Mouse (Mus musculus): ENCODE measurements around the gene 1700029P11Rik. TPM values are rescaled to one million over a fixed set of nuclear protein-coding genes. Genes with fewer than 3 reads are reported as not detected.

The 1700029P11Rik gene
- total RNA-seq, 2 experiments from 2014 or later, result not detected

GRCm38 (mm10) chr15:81943176-81943749 lies 37.1 kb upstream of the 1700029P11Rik start:
- intact Hi-C loops (cut with DNase I), result no loop called here
- no peak for TF ChIP-seq CTCF (IDR thresholded peaks at IDR 0.05)

GRCm38 (mm10) chr15:81949076-81949475 lies 31.3 kb upstream of the 1700029P11Rik start:
- no peak for DNase-seq (ENCODE audit: extremely low spot score in 1 of 2, low spot score in 2 of 2)
- intact Hi-C loops (cut with DNase I), result no loop called here
- no peak for TF ChIP-seq CTCF (IDR thresholded peaks at IDR 0.05)
- H3K27ac ChIP-seq, result no peak overlapping the region
- H3K4me3 ChIP-seq, result no peak overlapping the region

More at GRCm38 (mm10) chr15:81943176-81943749, 37.1 kb upstream of the 1700029P11Rik start:
- H3K4me3 ChIP-seq, result no peak overlapping the region
- H3K27ac ChIP-seq, result no peak overlapping the region
- DNase-seq (ENCODE audit: extremely low spot score in 1 of 2, low spot score in 2 of 2), result no peak

- Histone ChIP-seq H3K27ac (no peak overlapping the region), H3K4me3 (no peak overlapping the region)
- DNase-seq (ENCODE audit: extremely low spot score in 1 of 2, low spot score in 2 of 2), result no peak
- intact Hi-C loops (cut with DNase I), result no loop called here
- no peak for TF ChIP-seq CTCF (IDR thresholded peaks at IDR 0.05)
Observed at GRCm38 (mm10) chr15:81949476-81950131, 30.7 kb upstream of the 1700029P11Rik start.

DNA sequence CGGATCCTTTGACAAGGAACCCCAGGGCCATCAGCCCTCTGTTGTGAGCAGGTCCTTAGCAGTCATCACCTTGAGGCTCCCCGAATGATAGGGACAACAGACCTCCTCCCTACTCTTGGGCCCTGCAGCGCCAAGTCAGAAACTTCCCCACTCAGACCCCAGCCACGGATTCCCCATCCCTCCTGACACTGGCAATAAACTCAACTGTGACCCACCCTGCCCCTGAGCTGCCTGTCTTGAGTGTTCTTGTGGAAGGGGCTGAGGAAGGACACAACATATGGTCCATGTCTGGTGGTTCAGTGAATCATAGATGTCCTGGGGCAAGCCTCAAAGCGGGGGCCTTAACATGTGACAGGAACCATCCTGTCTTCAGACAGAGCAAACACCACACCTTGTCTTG lies 29.6 kb upstream of the 1700029P11Rik start:
- intact Hi-C loops (cut with DNase I), result no loop called here
- no peak overlapping the region for H3K27ac ChIP-seq
- DNase-seq (ENCODE audit: extremely low spot score in 1 of 2, low spot score in 2 of 2), result no peak
- no peak overlapping the region for H3K4me3 ChIP-seq
- TF ChIP-seq CTCF (IDR thresholded peaks at IDR 0.05), result no peak

- DNase-seq (ENCODE audit: extremely low spot score in 1 of 2, low spot score in 2 of 2), result no peak
- Histone ChIP-seq H3K27ac (no peak overlapping the region), H3K4me3 (no peak overlapping the region)
- no peak for TF ChIP-seq CTCF (IDR thresholded peaks at IDR 0.05)
- intact Hi-C loops (cut with DNase I), result no loop called here
Observed at GRCm38 (mm10) chr15:81951159-81951558, 29.2 kb upstream of the 1700029P11Rik start.

- no peak overlapping the region for H3K27ac ChIP-seq
- intact Hi-C loops (cut with DNase I), result no loop called here
Observed at GRCm38 (mm10) chr15:81952310-81952709, 28.0 kb upstream of the 1700029P11Rik start.

GRCm38 (mm10) chr15:81954151-81954583 lies 26.2 kb upstream of the 1700029P11Rik start:
- no peak overlapping the region for H3K4me3 ChIP-seq
- H3K27ac ChIP-seq, result no peak overlapping the region
- DNase-seq (ENCODE audit: extremely low spot score in 1 of 2, low spot score in 2 of 2), result no peak
- no peak for TF ChIP-seq CTCF (IDR thresholded peaks at IDR 0.05)
- intact Hi-C loops (cut with DNase I), result no loop called here

More at GRCm38 (mm10) chr15:81952310-81952709, 28.0 kb upstream of the 1700029P11Rik start:
- TF ChIP-seq CTCF (IDR thresholded peaks at IDR 0.05), result no peak; the same call in none of the 2 replicates
- H3K4me3 ChIP-seq, result no peak overlapping the region
- DNase-seq (ENCODE audit: extremely low spot score in 1 of 2, low spot score in 2 of 2), result no peak

GRCm38 (mm10) chr15:81954716-81955115 lies 25.6 kb upstream of the 1700029P11Rik start:
- no peak overlapping the region for H3K4me3 ChIP-seq
- no peak for TF ChIP-seq CTCF (IDR thresholded peaks at IDR 0.05)
- intact Hi-C loops (cut with DNase I), result loop anchor here (5.0 kb wide), 1 partner anchor 83 kb away; no protein-coding TSS in a partner anchor
- no peak for DNase-seq (ENCODE audit: extremely low spot score in 1 of 2, low spot score in 2 of 2)
- H3K27ac ChIP-seq, result no peak overlapping the region

GRCm38 (mm10) chr15:81955414-81955813 lies 24.9 kb upstream of the 1700029P11Rik start:
- intact Hi-C loops (cut with DNase I), result loop anchor here (5.0 kb wide), 1 partner anchor 82 kb away; no protein-coding TSS in a partner anchor
- no peak for DNase-seq (ENCODE audit: extremely low spot score in 1 of 2, low spot score in 2 of 2)
- no peak for TF ChIP-seq CTCF (IDR thresholded peaks at IDR 0.05)
- H3K27ac ChIP-seq, result no peak overlapping the region
- no peak overlapping the region for H3K4me3 ChIP-seq

DNA sequence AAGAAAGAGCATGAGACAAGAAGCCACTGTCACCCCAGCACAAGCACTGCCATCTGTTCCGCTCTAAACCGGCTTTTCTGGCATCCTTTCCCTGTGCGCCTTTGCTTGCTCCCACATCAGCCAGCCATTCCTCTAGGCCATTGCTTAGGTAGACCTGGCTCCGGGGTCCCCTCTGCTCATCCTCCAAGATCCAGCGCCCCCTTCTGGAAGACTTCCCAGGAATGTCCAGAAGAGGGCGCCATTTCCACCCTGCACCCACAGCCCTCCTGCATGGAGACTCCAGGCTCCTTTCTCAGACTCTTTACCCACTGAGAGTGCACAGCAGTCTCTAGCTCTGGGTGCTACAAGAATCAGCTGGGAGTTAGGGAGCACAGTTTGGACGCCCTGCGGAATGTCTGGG lies 23.9 kb upstream of the 1700029P11Rik start:
- Histone ChIP-seq H3K4me3 (no peak overlapping the region), H3K27ac (peak overlapping the region; percentile 45; the same call in 1 of the 2 replicates)
- intact Hi-C loops (cut with DNase I), result loop anchor here (2.0 to 5.0 kb wide), 2 partner anchors 18 to 81 kb away; no protein-coding TSS in a partner anchor
- peak; percentile 82 for TF ChIP-seq CTCF (IDR thresholded peaks at IDR 0.05)
- peak in 1 of 2 experiments; percentile 60 for DNase-seq (ENCODE audit: extremely low spot score in 1 of 2, low spot score in 2 of 2)

GRCm38 (mm10) chr15:81957598-81957997 lies 22.7 kb upstream of the 1700029P11Rik start:
- Histone ChIP-seq H3K27ac (peak overlapping the region; percentile 55), H3K4me3 (no peak overlapping the region)
- TF ChIP-seq CTCF (IDR thresholded peaks at IDR 0.05), result no peak
- DNase-seq (ENCODE audit: extremely low spot score in 1 of 2, low spot score in 2 of 2), result no peak
- intact Hi-C loops (cut with DNase I), result loop anchor here (2.0 to 5.0 kb wide), 2 partner anchors 19 to 80 kb away; no protein-coding TSS in a partner anchor

DNA sequence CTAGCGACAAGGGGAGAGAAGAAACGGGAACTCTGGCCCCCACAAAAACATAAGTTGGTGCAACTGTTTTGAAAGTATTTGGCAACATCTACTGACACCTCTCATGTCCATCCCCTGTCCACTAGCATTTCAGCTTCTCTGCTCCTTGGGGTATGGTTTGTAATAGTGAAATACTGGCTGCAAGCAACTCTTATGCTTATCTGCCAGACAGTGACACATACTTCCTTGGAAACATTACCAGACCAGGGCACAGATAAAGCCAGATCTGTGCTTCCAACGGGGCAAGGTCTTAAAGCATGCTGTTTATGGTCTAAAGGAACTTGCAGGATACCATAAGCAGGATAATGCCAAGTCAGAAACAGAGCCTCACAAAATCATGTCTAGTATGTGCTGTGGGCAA lies 21.4 kb upstream of the 1700029P11Rik start:
- intact Hi-C loops (cut with DNase I), result loop anchor here (5.0 kb wide), 1 partner anchor 78 kb away; no protein-coding TSS in a partner anchor

More for the DNA sequence above, 21.4 kb upstream of the 1700029P11Rik start:
- TF ChIP-seq CTCF (IDR thresholded peaks at IDR 0.05), result no peak
- Histone ChIP-seq H3K4me3 (peak overlapping the region; percentile 0; the same call in 1 of the 2 replicates), H3K27ac (no peak overlapping the region)
- no peak for DNase-seq (ENCODE audit: extremely low spot score in 1 of 2, low spot score in 2 of 2)

All from left cerebral cortex, adult 2 months (tissue).